Mouse (Mus musculus): ENCODE results near the gene Fancg. TPM values are rescaled to one million over a fixed set of nuclear protein-coding genes. Genes with fewer than 3 reads are reported as not detected.

The Fancg gene
- total RNA-seq (2014; rRNA removed; ENCODE audit: low replicate concordance) (4.5 and 4.9 TPM in 2 replicates), polyA plus RNA-seq (2015; fragmentation: Nextera tagmentation; extraction: Ambion mirVana) (4.6 and 4.9 TPM in 2 replicates)

DNA sequence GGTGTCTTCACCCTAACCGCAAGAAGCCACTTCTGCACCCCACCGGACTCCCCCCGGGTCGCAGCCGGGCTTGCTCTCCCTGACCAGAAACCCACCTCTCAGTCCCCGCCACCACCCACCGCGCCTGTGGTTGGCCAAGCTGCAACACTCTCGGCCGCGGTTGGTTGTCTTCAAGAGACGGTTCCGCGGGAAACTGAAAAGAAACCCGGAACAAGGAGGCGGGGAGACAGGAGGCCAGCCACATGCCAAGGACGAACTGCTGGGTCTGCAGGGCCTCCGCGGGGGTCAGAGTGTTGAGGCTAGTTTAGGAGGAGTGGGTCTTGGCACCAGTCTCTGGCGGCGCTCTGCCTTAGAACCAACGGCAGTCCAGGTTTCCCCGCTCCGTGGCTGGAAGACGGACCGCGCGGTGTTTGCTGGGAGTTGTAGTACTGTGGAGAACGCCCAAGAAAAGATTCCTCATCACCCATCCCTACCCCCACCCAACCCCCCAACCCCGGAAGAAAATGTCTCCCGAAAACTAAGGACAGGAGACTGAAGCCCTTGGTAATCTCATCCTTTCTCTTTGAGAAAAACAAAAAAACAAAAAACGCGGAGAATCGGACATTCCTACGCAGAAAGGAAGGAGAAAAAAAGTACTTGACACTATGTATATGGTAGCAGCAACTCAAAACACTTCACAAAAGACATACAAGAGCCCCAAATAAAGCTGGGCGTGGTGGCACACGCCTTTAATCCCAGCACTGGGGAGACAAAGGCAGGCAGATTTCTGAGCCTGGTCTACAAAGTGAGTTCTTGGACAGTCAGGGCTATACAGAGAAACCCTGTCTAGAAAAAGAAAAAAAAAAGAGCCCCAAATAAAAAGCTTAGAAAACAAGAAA is at the start of gene Fancg:
Gene Fancg, minus strand, starts transcription at position 346 of the 878 bp plus-strand sequence.
- ATAC-seq (ENCODE audit: insufficient read depth, low read depth) (peak; percentile 80), DNase-seq (ENCODE audit: low spot score) (peak; percentile 61)
- H3K27me3 ChIP-seq (ENCODE audit: control insufficient read depth, insufficient read depth, low read length), result no peaks in the 10 kb centered on the region
- H3K4me1 ChIP-seq (ENCODE audit: control insufficient read depth, insufficient read depth), result peaks cover 4% of the 10 kb centered on the region; the same call in 1 of the 2 replicates
- H3K36me3 ChIP-seq (replicated peaks; ENCODE audit: control insufficient read depth, insufficient read depth, low read length), result no peaks in the 10 kb centered on the region
- TF ChIP-seq CTCF (IDR thresholded peaks at IDR 0.05; ENCODE audit: low read depth), result no peak
- peak within 1 kb of the TSS; percentile 92 for H3K4me3 ChIP-seq (ENCODE audit: low read depth, low read length)
- WGBS, result 1% methylated on average over 37 of the region's 37 CpGs
- H3K9me3 ChIP-seq (replicated peaks; ENCODE audit: control insufficient read depth, low read length), result no peaks in the 10 kb centered on the region
- H3K9ac ChIP-seq (replicated peaks; ENCODE audit: low read depth, low read length), result peak within 1 kb of the TSS; percentile 52
- H3K4me2 ChIP-seq (ENCODE audit: low read depth, low read length), result peak within 1 kb of the TSS; percentile 76
- H3K27ac ChIP-seq (ENCODE audit: low read depth), result peak within 1 kb of the TSS; percentile 34; the same call in 1 of the 2 replicates

DNA sequence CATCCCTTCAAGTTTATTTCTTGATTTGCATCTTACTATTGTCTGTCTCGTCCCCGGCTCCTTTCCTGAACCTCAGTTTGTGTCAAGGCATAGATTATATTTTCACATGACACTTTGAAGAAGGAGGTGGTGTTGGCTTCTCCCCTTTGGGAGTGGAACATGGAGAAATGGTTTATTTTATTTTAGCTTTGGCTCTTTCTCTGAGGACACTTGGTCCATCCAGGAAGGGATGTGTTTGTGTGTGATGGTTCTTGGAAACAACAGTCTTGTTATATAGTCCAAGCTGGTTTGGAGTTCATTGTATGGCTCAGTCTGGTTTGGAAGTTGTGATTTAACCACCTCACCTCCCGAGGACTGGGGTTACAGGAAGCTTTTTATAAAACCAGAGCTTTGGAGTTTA is 49.4 kb upstream of the Fancg start:
- H3K27me3 ChIP-seq (ENCODE audit: control insufficient read depth, insufficient read depth, low read length), result no peaks in the 10 kb centered on the region
- no peaks in the 10 kb centered on the region for H3K36me3 ChIP-seq (replicated peaks; ENCODE audit: control insufficient read depth, insufficient read depth, low read length)
- TF ChIP-seq EP300 (IDR thresholded peaks at IDR 0.05; ENCODE audit: low read depth), result no peak
- TF ChIP-seq CTCF (IDR thresholded peaks at IDR 0.05; ENCODE audit: low read depth), result no peak
- peak overlapping the region; percentile 92; the same call in 1 of the 2 replicates for H3K27ac ChIP-seq (ENCODE audit: low read depth)
- DNase-seq (ENCODE audit: low spot score), result no peak
- ATAC-seq (ENCODE audit: insufficient read depth, low read depth), result no peak
- peak overlapping the region; percentile 67 for H3K9ac ChIP-seq (replicated peaks; ENCODE audit: low read depth, low read length)
- peak overlapping the region; percentile 72 for H3K4me3 ChIP-seq (ENCODE audit: low read depth, low read length)
- H3K9me3 ChIP-seq (replicated peaks; ENCODE audit: control insufficient read depth, low read length), result no peaks in the 10 kb centered on the region
- 0 out of 2 replicates have a peak, but pooled peaks cover 5% of the 10 kb centered on the region for H3K4me1 ChIP-seq (ENCODE audit: control insufficient read depth, insufficient read depth)
- 34% methylated on average over 3 of the region's 3 CpGs for WGBS
- H3K4me2 ChIP-seq (ENCODE audit: low read depth, low read length), result peak overlapping the region; percentile 84

- Histone ChIP-seq H3K9me3 (replicated peaks; ENCODE audit: control insufficient read depth, low read length) (no peaks in the 10 kb centered on the region), H3K9ac (replicated peaks; ENCODE audit: low read depth, low read length) (peak within 1 kb of the TSS; percentile 67), H3K4me1 (ENCODE audit: control insufficient read depth, insufficient read depth) (0 out of 2 replicates have a peak, but pooled peaks cover 5% of the 10 kb centered on the region), H3K4me2 (ENCODE audit: low read depth, low read length) (peak within 1 kb of the TSS; percentile 84), H3K27ac (ENCODE audit: low read depth) (peak within 1 kb of the TSS; percentile 92), H3K36me3 (replicated peaks; ENCODE audit: control insufficient read depth, insufficient read depth, low read length) (no peaks in the 10 kb centered on the region), H3K4me3 (ENCODE audit: low read depth, low read length) (peak within 1 kb of the TSS; percentile 72), H3K27me3 (ENCODE audit: control insufficient read depth, insufficient read depth, low read length) (no peaks in the 10 kb centered on the region)
- ATAC-seq (ENCODE audit: insufficient read depth, low read depth) (peak; percentile 98), DNase-seq (ENCODE audit: low spot score) (peak; percentile 92)
- TF ChIP-seq CTCF (IDR thresholded peaks at IDR 0.05; ENCODE audit: low read depth) (no peak), EP300 (IDR thresholded peaks at IDR 0.05; ENCODE audit: low read depth) (no peak)
- WGBS, result under 1% methylated on average over 86 of the region's 90 CpGs
Observed at GRCm38 (mm10) chr4:43058753-43059654, 48.7 kb upstream of the Fancg start, which contains the start of gene Unc13b. Gene Unc13b (plus strand): TSS chr4:43058953.

DNA sequence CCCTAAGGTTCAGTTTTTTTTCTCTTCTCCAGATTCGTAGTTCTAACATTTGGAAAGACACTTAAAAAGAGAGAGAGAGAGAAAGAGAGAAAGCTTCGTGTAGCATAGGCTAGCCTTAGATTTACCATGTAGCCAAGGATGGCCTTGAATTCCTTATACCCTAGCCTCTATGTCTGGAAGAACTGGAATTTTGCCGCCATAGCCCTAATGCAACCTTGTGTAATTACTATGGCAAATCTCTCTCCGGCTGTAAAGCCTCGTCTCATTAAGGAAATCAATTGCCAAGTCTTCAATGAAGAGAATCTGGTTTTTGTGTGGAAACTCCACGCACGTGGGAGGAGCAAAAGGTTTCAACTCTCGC is 48.1 kb upstream of the Fancg start:
- no peak for DNase-seq (ENCODE audit: low spot score)
- peak overlapping the region; percentile 84 for H3K4me2 ChIP-seq (ENCODE audit: low read depth, low read length)
- H3K4me3 ChIP-seq (ENCODE audit: low read depth, low read length), result peak overlapping the region; percentile 72
- no peaks in the 10 kb centered on the region for H3K27me3 ChIP-seq (ENCODE audit: control insufficient read depth, insufficient read depth, low read length)
- H3K27ac ChIP-seq (ENCODE audit: low read depth), result no peak overlapping the region
- ATAC-seq (ENCODE audit: insufficient read depth, low read depth), result no peak
- 25% methylated on average over 8 of the region's 8 CpGs for WGBS
- H3K9ac ChIP-seq (replicated peaks; ENCODE audit: low read depth, low read length), result no peak overlapping the region
- no peak for TF ChIP-seq CTCF (IDR thresholded peaks at IDR 0.05; ENCODE audit: low read depth)
- no peak for TF ChIP-seq EP300 (IDR thresholded peaks at IDR 0.05; ENCODE audit: low read depth)
- no peaks in the 10 kb centered on the region for H3K9me3 ChIP-seq (replicated peaks; ENCODE audit: control insufficient read depth, low read length)
- no peaks in the 10 kb centered on the region for H3K36me3 ChIP-seq (replicated peaks; ENCODE audit: control insufficient read depth, insufficient read depth, low read length)
- H3K4me1 ChIP-seq (ENCODE audit: control insufficient read depth, insufficient read depth), result 0 out of 2 replicates have a peak, but pooled peaks cover 5% of the 10 kb centered on the region

GRCm38 (mm10) chr4:43057654-43058053 is 47.3 kb upstream of the Fancg start:
- TF ChIP-seq CTCF (IDR thresholded peaks at IDR 0.05; ENCODE audit: low read depth) (no peak), EP300 (IDR thresholded peaks at IDR 0.05; ENCODE audit: low read depth) (no peak)
- H3K27me3 ChIP-seq (ENCODE audit: control insufficient read depth, insufficient read depth, low read length), result no peaks in the 10 kb centered on the region
- no peak overlapping the region for H3K27ac ChIP-seq (ENCODE audit: low read depth)
- no peak overlapping the region for H3K4me3 ChIP-seq (ENCODE audit: low read depth, low read length)
- no peak overlapping the region for H3K4me2 ChIP-seq (ENCODE audit: low read depth, low read length)
- H3K4me1 ChIP-seq (ENCODE audit: control insufficient read depth, insufficient read depth), result 0 out of 2 replicates have a peak, but pooled peaks cover 5% of the 10 kb centered on the region
- ATAC-seq (ENCODE audit: insufficient read depth, low read depth) (no peak), DNase-seq (ENCODE audit: low spot score) (no peak)
- no peak overlapping the region for H3K9ac ChIP-seq (replicated peaks; ENCODE audit: low read depth, low read length)
- no peaks in the 10 kb centered on the region for H3K36me3 ChIP-seq (replicated peaks; ENCODE audit: control insufficient read depth, insufficient read depth, low read length)
- 73% methylated on average over 5 of the region's 5 CpGs for WGBS
- H3K9me3 ChIP-seq (replicated peaks; ENCODE audit: control insufficient read depth, low read length), result no peaks in the 10 kb centered on the region

Measured in heart, postnatal 0 days (tissue).